Mouse (Mus musculus) midbrain, embryonic 13.5 days (tissue): ENCODE measurements around the gene Gba2. TPM values are rescaled to one million over a fixed set of nuclear protein-coding genes. Genes with fewer than 3 reads are reported as not detected.
A peak's percentile ranks its signal among the peaks of the same experiment; 100 is the strongest.

Source experiments
- ATAC-seq: fragments of 200-750 bp; cut with Nextera tagmentation; 2 replicates; pipeline ENCODE4 v1.8.0; 2017; ENCODE audit warnings: mild to moderate bottlenecking, moderate TSS enrichment, moderate library complexity
- H3K27ac ChIP-seq: fragments of 300-500 bp; sonication (generic); 2 replicates; pipeline ENCODE4 v1.5.1; 2015; ENCODE audit warnings: inconsistent platforms, mild to moderate bottlenecking, moderate library complexity
- H3K27me3 ChIP-seq: fragments of 300-500 bp; sonication (generic); 2 replicates; pipeline ENCODE4 v1.6.1; 2015; ENCODE audit warnings: mild to moderate bottlenecking, inconsistent platforms
- H3K36me3 ChIP-seq: fragments of 300-500 bp; sonication (generic); 2 replicates; pipeline ENCODE4 v1.6.1; 2015; ENCODE audit warnings: mild to moderate bottlenecking, inconsistent platforms
- H3K4me1 ChIP-seq: fragments of 300-500 bp; sonication (generic); replicated peaks from 2 replicates; pipeline ENCODE4 v1.6.1; 2015; ENCODE audit warnings: inconsistent platforms
- H3K4me2 ChIP-seq: fragments of 300-500 bp; sonication (generic); replicated peaks from 2 replicates; pipeline ENCODE4 v1.6.1; 2015; ENCODE audit warnings: moderate library complexity, mild to moderate bottlenecking, inconsistent platforms
- H3K4me3 ChIP-seq: fragments of 300-500 bp; sonication (generic); replicated peaks from 2 replicates; pipeline ENCODE4 v1.5.1; 2015; ENCODE audit warnings: mild to moderate bottlenecking, inconsistent platforms
- H3K9ac ChIP-seq: fragments of 300-500 bp; sonication (generic); replicated peaks from 2 replicates; pipeline ENCODE4 v1.6.1; 2015; ENCODE audit warnings: mild to moderate bottlenecking, inconsistent platforms
- H3K9me3 ChIP-seq: fragments of 300-500 bp; sonication (generic); 2 replicates; pipeline ENCODE4 v1.6.1; 2016; ENCODE audit warnings: mild to moderate bottlenecking, inconsistent platforms
- WGBS: fragments of 180-500 bp; shearing (Covaris S2); methylation state at CpG from one replicate; pipeline ENCODE4 v1.1.7; 2015; 5-methylcytosine and 5-hydroxymethylcytosine counted together
- polyA plus RNA-seq: library from polyadenylated mRNA; unstranded; fragments of >200 nt; fragmentation: Nextera tagmentation; extraction: Ambion mirVana; gene quantifications from 2 replicates; pipeline ENCODE4 v1.2.1, GENCODE M21; 2015

Gene Gba2
- polyA plus RNA-seq, 1 experiment from 2014 or later = 58.4 TPM

- H3K27me3 ChIP-seq = no peaks in the 10 kb centered on the region
- no peak for ATAC-seq
- 5% methylated on average over 10 of the region's 10 CpGs for WGBS
- peak overlapping the region; percentile 84 for H3K4me2 ChIP-seq
- H3K27ac ChIP-seq = peak overlapping the region; percentile 84
- peak overlapping the region; percentile 91 for H3K9ac ChIP-seq
- H3K4me3 ChIP-seq = peak overlapping the region; percentile 93
- peaks cover 44% of the 10 kb centered on the region for H3K36me3 ChIP-seq
- peaks cover 52% of the 10 kb centered on the region for H3K4me1 ChIP-seq
- H3K9me3 ChIP-seq = no peaks in the 10 kb centered on the region
These were observed 583 bp upstream of the Gba2 start for GRCm38 (mm10) chr4:43579256-43579655.

- Histone ChIP-seq H3K4me3 (peak overlapping the region; percentile 93), H3K9me3 (no peaks in the 10 kb centered on the region), H3K4me1 (peaks cover 54% of the 10 kb centered on the region), H3K36me3 (peaks cover 44% of the 10 kb centered on the region), H3K27ac (no peak overlapping the region), H3K27me3 (no peaks in the 10 kb centered on the region), H3K4me2 (peak overlapping the region; percentile 84), H3K9ac (peak overlapping the region; percentile 91)
- ATAC-seq = no peak
- WGBS = 61% methylated on average over 8 of the region's 8 CpGs
These were observed 1.3 kb downstream of the Gba2 start for GRCm38 (mm10) chr4:43577237-43577881.

DNA sequence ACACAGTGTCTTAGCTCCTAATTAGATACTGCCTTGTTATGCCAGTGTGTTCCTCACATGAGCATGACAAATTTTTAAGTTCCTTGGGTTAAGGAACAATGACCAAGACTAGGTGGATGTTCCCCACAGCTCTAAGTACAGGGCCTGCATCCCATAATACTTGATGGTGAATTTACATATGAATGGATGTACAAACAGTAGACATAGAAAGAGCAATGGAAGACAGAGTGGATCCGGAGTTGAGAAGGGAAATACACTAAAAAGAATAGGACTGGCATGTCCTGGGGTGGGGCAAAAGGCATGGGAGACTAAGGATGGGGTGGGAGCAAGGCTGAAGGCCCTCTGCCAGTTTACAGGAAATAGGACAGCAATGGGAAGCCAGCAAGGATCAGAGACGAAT lies 3.3 kb downstream of the Gba2 start:
- no peaks in the 10 kb centered on the region for H3K27me3 ChIP-seq
- WGBS = 46% methylated on average over 2 of the region's 2 CpGs
- no peak overlapping the region for H3K27ac ChIP-seq
- peak overlapping the region; percentile 84 for H3K4me2 ChIP-seq
- peaks cover 54% of the 10 kb centered on the region for H3K4me1 ChIP-seq
- H3K4me3 ChIP-seq = peak overlapping the region; percentile 22
- peak overlapping the region; percentile 29; the same call in 1 of the 2 replicates for H3K9ac ChIP-seq
- no peak for ATAC-seq
- H3K9me3 ChIP-seq = no peaks in the 10 kb centered on the region
- H3K36me3 ChIP-seq = peaks cover 45% of the 10 kb centered on the region

GRCm38 (mm10) chr4:43573561-43573960 lies 5.1 kb downstream of the Gba2 start:
- no peak overlapping the region for H3K4me3 ChIP-seq
- 95% methylated on average over 4 of the region's 4 CpGs for WGBS
- no peak overlapping the region for H3K27ac ChIP-seq
- no peak for ATAC-seq
- peaks cover 42% of the 10 kb centered on the region for H3K4me1 ChIP-seq
- no peak overlapping the region for H3K4me2 ChIP-seq
- peaks cover 59% of the 10 kb centered on the region for H3K36me3 ChIP-seq
- no peaks in the 10 kb centered on the region for H3K9me3 ChIP-seq
- H3K27me3 ChIP-seq = no peaks in the 10 kb centered on the region
- H3K9ac ChIP-seq = no peak overlapping the region

GRCm38 (mm10) chr4:43571395-43572045 lies 7.2 kb downstream of the Gba2 start:
- peaks cover 79% of the 10 kb centered on the region for H3K36me3 ChIP-seq
- no peak overlapping the region for H3K9ac ChIP-seq
- WGBS = 92% methylated on average over 6 of the region's 6 CpGs
- no peak overlapping the region for H3K4me3 ChIP-seq
- H3K27me3 ChIP-seq = no peaks in the 10 kb centered on the region
- no peaks in the 10 kb centered on the region for H3K9me3 ChIP-seq
- no peak overlapping the region for H3K27ac ChIP-seq
- H3K4me1 ChIP-seq = peaks cover 25% of the 10 kb centered on the region
- no peak overlapping the region for H3K4me2 ChIP-seq
- ATAC-seq = no peak

GRCm38 (mm10) chr4:43567140-43567539 lies 11.5 kb downstream of the Gba2 start:
- Histone ChIP-seq H3K27ac (no peak overlapping the region), H3K36me3 (peaks cover 77% of the 10 kb centered on the region), H3K9ac (no peak overlapping the region), H3K4me2 (no peak overlapping the region), H3K4me1 (peaks cover 15% of the 10 kb centered on the region), H3K4me3 (no peak overlapping the region), H3K9me3 (no peaks in the 10 kb centered on the region), H3K27me3 (no peaks in the 10 kb centered on the region)
- 97% methylated on average over 9 of the region's 9 CpGs for WGBS
- no peak for ATAC-seq

GRCm38 (mm10) chr4:43564231-43564630 lies 14.4 kb downstream of the Gba2 start:
- H3K9me3 ChIP-seq = no peaks in the 10 kb centered on the region
- 57% methylated on average over 2 of the region's 2 CpGs for WGBS
- peaks cover 47% of the 10 kb centered on the region for H3K36me3 ChIP-seq
- H3K4me3 ChIP-seq = no peak overlapping the region
- H3K27me3 ChIP-seq = no peaks in the 10 kb centered on the region
- no peak for ATAC-seq
- peaks cover 39% of the 10 kb centered on the region for H3K4me1 ChIP-seq
- H3K4me2 ChIP-seq = 0 out of 2 replicates have a peak overlapping the region, but pooled peaks have one; percentile 11
- no peak overlapping the region for H3K9ac ChIP-seq
- H3K27ac ChIP-seq = no peak overlapping the region

DNA sequence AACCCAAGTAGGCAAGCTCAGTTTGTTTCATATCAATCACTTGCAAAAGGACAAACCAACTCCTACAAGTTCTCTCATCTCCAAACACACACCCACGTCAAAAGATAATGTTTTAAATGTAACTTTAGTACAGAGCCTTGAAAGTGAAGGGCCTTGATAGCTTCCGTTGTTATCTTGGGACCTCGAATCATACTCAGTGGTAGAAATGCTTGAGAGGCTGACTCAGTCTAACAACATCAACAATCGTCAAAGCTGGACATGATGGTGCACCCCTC lies 15.1 kb downstream of the Gba2 start:
- no peak for ATAC-seq
- Histone ChIP-seq H3K4me2 (peak overlapping the region; percentile 95), H3K27me3 (no peaks in the 10 kb centered on the region), H3K9ac (peak overlapping the region; percentile 96), H3K4me1 (peaks cover 46% of the 10 kb centered on the region), H3K9me3 (no peaks in the 10 kb centered on the region), H3K4me3 (peak overlapping the region; percentile 91), H3K36me3 (peaks cover 45% of the 10 kb centered on the region), H3K27ac (no peak overlapping the region)
- WGBS = 91% methylated on average over 4 of the region's 4 CpGs

DNA sequence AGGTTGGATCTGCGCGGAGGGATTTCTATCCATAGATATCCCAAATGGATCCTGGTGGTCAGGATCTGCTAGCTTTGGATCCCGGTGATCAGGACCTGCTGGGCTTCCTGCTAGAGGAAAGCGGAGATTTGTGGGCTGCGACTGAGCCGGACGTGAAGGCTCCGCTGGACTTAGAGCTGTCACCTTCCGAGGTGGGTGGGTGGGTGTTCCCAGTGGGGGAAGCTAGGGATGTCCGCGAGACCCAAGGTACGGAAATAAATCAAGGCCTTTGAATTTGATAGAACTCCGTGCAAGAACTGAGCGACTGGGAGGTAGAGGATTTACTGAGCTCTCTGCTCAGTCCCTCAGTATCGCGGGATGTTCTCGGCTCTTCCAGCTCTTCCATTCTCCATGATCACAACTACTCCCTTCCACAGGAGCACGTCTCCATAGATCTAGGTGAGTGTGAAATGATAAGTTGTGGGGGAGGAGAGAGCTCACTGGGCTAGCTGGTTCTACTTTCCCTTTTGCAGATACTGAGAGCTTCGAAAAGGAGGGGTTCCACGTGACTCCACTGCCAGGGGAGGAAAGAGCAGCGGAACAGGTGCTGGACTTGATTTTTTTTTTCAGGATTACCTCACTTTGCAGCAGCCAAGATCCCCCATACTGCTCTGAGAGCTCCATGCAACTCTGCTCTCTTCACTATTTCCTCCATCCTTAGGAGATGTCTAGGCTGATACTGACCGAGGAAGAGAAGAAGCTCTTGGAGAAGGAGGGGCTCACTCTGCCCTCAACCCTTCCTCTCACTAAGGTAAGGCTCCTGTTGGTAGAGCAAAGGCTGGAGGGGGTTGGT lies 15.7 kb downstream of the Gba2 start:
- Histone ChIP-seq H3K4me2 (peak overlapping the region; percentile 95), H3K27ac (peak overlapping the region; percentile 98), H3K9ac (peak overlapping the region; percentile 96), H3K4me1 (peaks cover 52% of the 10 kb centered on the region), H3K4me3 (peak overlapping the region; percentile 91), H3K27me3 (no peaks in the 10 kb centered on the region), H3K9me3 (no peaks in the 10 kb centered on the region), H3K36me3 (peaks cover 40% of the 10 kb centered on the region)
- WGBS = 9% methylated on average over 22 of the region's 22 CpGs
- peak; percentile 9 for ATAC-seq

DNA sequence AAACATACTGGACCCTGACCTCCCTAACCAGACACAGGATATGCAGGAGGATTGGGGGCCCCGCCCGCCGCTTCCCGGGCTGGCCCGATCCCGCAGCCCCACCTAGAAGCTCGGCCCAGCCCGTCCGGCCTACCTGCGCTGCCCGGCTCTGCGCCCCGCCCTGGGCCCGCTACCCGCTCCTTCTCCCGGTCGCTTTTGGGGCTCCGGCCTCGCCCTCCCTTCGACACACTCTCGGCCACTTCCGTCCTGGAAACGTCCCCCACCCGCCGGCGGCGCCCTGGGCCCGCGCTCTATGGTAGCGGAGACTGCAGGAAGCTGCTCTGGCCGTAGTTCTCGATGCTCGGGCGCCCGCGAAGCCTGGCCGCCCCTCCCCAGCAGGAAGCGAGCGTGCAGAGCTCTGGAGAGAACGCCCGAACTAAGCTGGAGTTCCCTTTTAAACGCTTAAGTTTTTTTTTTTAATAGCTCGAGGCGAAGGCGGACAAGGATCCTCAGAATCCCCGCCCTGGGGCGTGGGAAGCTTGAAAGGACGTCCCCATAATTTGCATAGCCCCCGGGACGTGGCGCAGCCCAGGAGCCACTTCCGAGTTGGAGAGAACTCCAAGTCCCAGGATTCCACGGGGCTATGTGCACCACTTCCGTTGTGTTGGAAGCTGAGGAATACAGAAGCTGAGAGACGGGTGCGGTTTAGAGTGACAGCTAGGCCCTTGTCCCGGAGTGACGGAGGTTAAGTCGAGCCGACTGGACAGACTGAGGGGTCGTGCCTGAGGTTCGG lies 16.5 kb downstream of the Gba2 start, which contains the start of the genes Creb3 and Tln1:
Creb3 (plus strand) TSS at position 336 of the 772 bp plus-strand sequence.
Tln1 (minus strand) TSS at position 695 of the 772 bp plus-strand sequence.
- peak; percentile 97 for ATAC-seq
- peak within 1 kb of the TSS; percentile 95 for H3K4me2 ChIP-seq
- WGBS = under 1% methylated on average over 62 of the region's 62 CpGs

GRCm38 (mm10) chr4:43561436-43561996 lies 17.2 kb downstream of the Gba2 start:
- Histone ChIP-seq H3K9me3 (no peaks in the 10 kb centered on the region), H3K4me3 (peak overlapping the region; percentile 91), H3K4me1 (peaks cover 60% of the 10 kb centered on the region), H3K4me2 (peak overlapping the region; percentile 95), H3K27ac (peak overlapping the region; percentile 98), H3K27me3 (no peaks in the 10 kb centered on the region), H3K9ac (peak overlapping the region; percentile 96), H3K36me3 (peaks cover 26% of the 10 kb centered on the region)
- 3% methylated on average over 16 of the region's 16 CpGs for WGBS
- peak; percentile 38 for ATAC-seq

More for the DNA sequence above, 16.5 kb downstream of the Gba2 start, which contains the start of the genes Creb3 and Tln1:
- H3K4me3 ChIP-seq = peak within 1 kb of the TSS; percentile 91
- no peaks in the 10 kb centered on the region for H3K9me3 ChIP-seq
- H3K36me3 ChIP-seq = peaks cover 32% of the 10 kb centered on the region
- H3K27ac ChIP-seq = peak within 1 kb of the TSS; percentile 98
- no peaks in the 10 kb centered on the region for H3K27me3 ChIP-seq
- peaks cover 60% of the 10 kb centered on the region for H3K4me1 ChIP-seq
- H3K9ac ChIP-seq = peak within 1 kb of the TSS; percentile 96
